In genomic region chr8:110323981-110324574, GRCm38 (mm10) we compare ENCODE assay signal across 21 mouse cellular contexts. TPM values are rescaled to one million over a fixed set of nuclear protein-coding genes. Genes with fewer than 3 reads are reported as not detected.
A peak's percentile ranks its signal among the peaks of the same experiment; 100 is the strongest.
DNase-seq lines count a peak whose midpoint lies in the region; ATAC-seq and TF ChIP-seq lines count a peak whose summit lies in the region.
"Had no signal": no experiment of that assay in that cellular context is flagged by ENCODE, and none has a peak within 500 bp of the region (broad histone marks: within the 10 kb centered on the region; RNA-seq: fewer than 3 reads in every experiment).

No protein-coding gene starts in this region.

- intact Hi-C loops in gastrocnemius, adult 2 months (cut with DNase I) = no loop called here
- intact Hi-C loops in gastrocnemius, postnatal 36 days (cut with DNase I) = no loop called here

- no peak overlapping the region for H3K27ac ChIP-seq in gastrocnemius, adult 2 months
- peak overlapping the region; percentile 42 for H3K27ac ChIP-seq in embryonic fibroblast, embryonic 13.5 days (ENCODE audit: insufficient read depth, low read length)
- no peak overlapping the region for H3K27ac ChIP-seq in forebrain, embryonic 11.5 days (ENCODE audit: low read depth, low read length)
- H3K27ac ChIP-seq: embryonic facial prominence, embryonic 15.5 days; forebrain, embryonic 15.5 days; hindbrain, embryonic 12.5 days; liver, embryonic 13.5 days had no signal

- no peak overlapping the region for H3K4me2 ChIP-seq in forebrain, embryonic 11.5 days (ENCODE audit: low read depth, low read length, severe bottlenecking)
- H3K4me2 ChIP-seq: embryonic facial prominence, embryonic 15.5 days; forebrain, embryonic 15.5 days; hindbrain, embryonic 12.5 days; liver, embryonic 13.5 days had no signal

- H3K36me3 ChIP-seq in forebrain, embryonic 11.5 days (ENCODE audit: control insufficient read depth, insufficient read depth, low read length) = no peaks in the 10 kb centered on the region
- H3K36me3 ChIP-seq: embryonic facial prominence, embryonic 15.5 days; forebrain, embryonic 15.5 days; hindbrain, embryonic 12.5 days; liver, embryonic 13.5 days had no signal

- H3K9me3 ChIP-seq in forebrain, embryonic 11.5 days (ENCODE audit: control insufficient read depth, low read length) = no peaks in the 10 kb centered on the region
- H3K9me3 ChIP-seq: embryonic facial prominence, embryonic 15.5 days; forebrain, embryonic 15.5 days; hindbrain, embryonic 12.5 days; liver, embryonic 13.5 days had no signal

- H3K4me3 ChIP-seq in gastrocnemius, adult 2 months = no peak overlapping the region
- no peak overlapping the region for H3K4me3 ChIP-seq in embryonic fibroblast, embryonic 13.5 days (ENCODE audit: insufficient read depth, low read length)
- H3K4me3 ChIP-seq in forebrain, embryonic 11.5 days (ENCODE audit: low read depth, low read length) = no peak overlapping the region
- H3K4me3 ChIP-seq: embryonic facial prominence, embryonic 15.5 days; forebrain, embryonic 15.5 days; hindbrain, embryonic 12.5 days; liver, embryonic 13.5 days; megakaryocyte, embryonic 14.5 days had no signal

- ATAC-seq in forebrain, embryonic 11.5 days (replicated peaks; ENCODE audit: low FRiP score) = no peak
- ATAC-seq: CD4-positive, CD25-positive, alpha-beta regulatory T cell, adult 4 months; forebrain, embryonic 15.5 days; midbrain, embryonic 16.5 days had no signal

- H3K9ac ChIP-seq in forebrain, embryonic 11.5 days (ENCODE audit: low read length) = no peak overlapping the region
- H3K9ac ChIP-seq: embryonic facial prominence, embryonic 15.5 days; forebrain, embryonic 15.5 days; hindbrain, embryonic 12.5 days; liver, embryonic 13.5 days had no signal

- no peak for TF ChIP-seq POLR2A in embryonic fibroblast, embryonic 13.5 days (IDR thresholded peaks at IDR 0.05; ENCODE audit: low read depth, low read length)

- DNase-seq in gastrocnemius, adult 2 months = peak; percentile 29
- no peak for DNase-seq in gastrocnemius, postnatal 36 days
- DNase-seq in 416B (ENCODE audit: low read depth) = peak; percentile 26
- peak; percentile 45 for DNase-seq in lung, postnatal 25 days (ENCODE audit: low spot score)
- DNase-seq in forebrain, embryonic 11.5 days (ENCODE audit: low spot score) = no peak
- no peak for DNase-seq in urinary bladder, postnatal 4 days (ENCODE audit: low spot score in 2 of 2)
- DNase-seq: cerebellum, adult 9-10 months; liver, embryonic 13.5 days; right cerebral cortex, adult 18-20 months; spleen, adult 18-20 months; thymus, adult 18-20 months had no signal

- H3K4me1 ChIP-seq in embryonic fibroblast, embryonic 13.5 days (ENCODE audit: control insufficient read depth, insufficient read depth, low read length) = peaks cover 3% of the 10 kb centered on the region
- no peaks in the 10 kb centered on the region for H3K4me1 ChIP-seq in forebrain, embryonic 11.5 days (replicated peaks; ENCODE audit: control insufficient read depth, insufficient read depth, low read length)
- H3K4me1 ChIP-seq: embryonic facial prominence, embryonic 15.5 days; forebrain, embryonic 15.5 days; hindbrain, embryonic 12.5 days; liver, embryonic 13.5 days; megakaryocyte, embryonic 14.5 days had no signal

- WGBS in forebrain, embryonic 11.5 days = 87% methylated on average over 10 of the region's 10 CpGs

- TF ChIP-seq CTCF in gastrocnemius, adult 2 months (IDR thresholded peaks at IDR 0.05) = no peak
- TF ChIP-seq CTCF in embryonic fibroblast, embryonic 13.5 days (IDR thresholded peaks at IDR 0.05; ENCODE audit: borderline replicate concordance, insufficient read depth, low read length) = no peak

- H3K27me3 ChIP-seq in forebrain, embryonic 11.5 days (ENCODE audit: control insufficient read depth, insufficient read depth, low read length) = no peaks in the 10 kb centered on the region
- H3K27me3 ChIP-seq: embryonic facial prominence, embryonic 15.5 days; forebrain, embryonic 15.5 days; hindbrain, embryonic 12.5 days; liver, embryonic 13.5 days; megakaryocyte, embryonic 14.5 days had no signal

RNA-seq across cellular contexts. Expression of gene Hydin, which starts 57.3 kb away (rescaled TPM):
- total RNA-seq in gastrocnemius, adult 2 months (2021) = under 1 TPM; 0.03 to 0.06 TPM
- total RNA-seq in gastrocnemius, postnatal 36 days (2021) = under 1 TPM; 0.05 to 0.07 TPM
- polyA plus RNA-seq in embryonic fibroblast, embryonic 13.5 days (2011; ENCODE audit: insufficient read length, low read depth, missing spikeins) = not detected in 2 replicates
- 0.05 and 0.15 TPM in 2 replicates for polyA plus RNA-seq in forebrain, embryonic 11.5 days (2014; fragmentation: Nextera tagmentation; extraction: Ambion mirVana)
- total RNA-seq: MEL had no signal
- polyA plus RNA-seq: kidney, embryonic 14.5 days; limb, embryonic 11.5 days had no signal

Comparison
In these comparisons a context has a peak if more than half of its experiments do, and no peak if none do; other contexts are left out.
1. DNase-seq: peak in gastrocnemius, adult 2 months (single experiment), 416B (single experiment) and lung, postnatal 25 days (single experiment); none in gastrocnemius, postnatal 36 days (0 of 2), forebrain, embryonic 11.5 days (single experiment) and urinary bladder, postnatal 4 days (0 of 2).